Mouse (Mus musculus) kidney, adult 9 months (tissue): ENCODE measurements around the gene Irf7.
A peak's percentile ranks its signal among the peaks of the same experiment; 100 is the strongest.
"Not testable (repeated sequence)": the region's sequence is repeated elsewhere in the genome, so short reads cannot be mapped to it uniquely, and the experiment has no call there.

Source experiments
- DNase-seq: peaks from one replicate; pipeline ENCODE4 v3.0.0; 2022

Irf7 gene

DNA sequence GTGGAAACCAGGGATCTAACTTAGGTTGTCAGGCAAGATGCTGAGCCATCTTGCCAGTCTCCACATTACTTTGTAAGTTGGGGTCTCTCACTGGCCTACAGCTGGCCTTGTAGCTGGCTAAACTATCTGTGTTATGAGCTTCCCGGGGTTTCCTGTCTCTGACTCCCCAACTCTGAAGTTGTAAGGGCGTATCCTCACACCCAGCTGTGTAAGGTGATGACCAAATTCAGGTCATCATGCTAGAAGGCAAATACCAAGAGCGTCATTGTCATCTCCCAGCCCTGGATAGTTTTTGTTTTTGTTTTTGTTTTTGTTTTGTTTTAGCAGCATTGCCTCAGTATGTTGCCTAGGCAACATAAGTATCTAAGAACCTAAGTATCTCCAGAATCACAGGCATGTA, 4.3 kb upstream of the Irf7 start:
- no peak for DNase-seq

DNA sequence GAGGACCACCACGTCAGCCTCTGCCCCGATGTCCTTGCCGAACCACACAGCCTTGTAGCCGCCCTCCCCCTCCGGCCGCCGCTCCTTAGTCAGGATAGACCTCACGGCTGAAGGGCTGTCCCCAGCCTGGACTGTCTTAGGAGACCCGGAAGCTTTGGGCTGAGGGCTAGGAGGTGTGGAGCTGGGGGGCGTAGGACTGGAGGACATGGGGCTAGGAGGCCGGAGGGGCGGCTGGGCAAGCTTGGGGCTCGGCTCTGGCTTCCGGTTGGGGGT, 2.9 kb upstream of the Irf7 start:
- no peak for DNase-seq

DNA sequence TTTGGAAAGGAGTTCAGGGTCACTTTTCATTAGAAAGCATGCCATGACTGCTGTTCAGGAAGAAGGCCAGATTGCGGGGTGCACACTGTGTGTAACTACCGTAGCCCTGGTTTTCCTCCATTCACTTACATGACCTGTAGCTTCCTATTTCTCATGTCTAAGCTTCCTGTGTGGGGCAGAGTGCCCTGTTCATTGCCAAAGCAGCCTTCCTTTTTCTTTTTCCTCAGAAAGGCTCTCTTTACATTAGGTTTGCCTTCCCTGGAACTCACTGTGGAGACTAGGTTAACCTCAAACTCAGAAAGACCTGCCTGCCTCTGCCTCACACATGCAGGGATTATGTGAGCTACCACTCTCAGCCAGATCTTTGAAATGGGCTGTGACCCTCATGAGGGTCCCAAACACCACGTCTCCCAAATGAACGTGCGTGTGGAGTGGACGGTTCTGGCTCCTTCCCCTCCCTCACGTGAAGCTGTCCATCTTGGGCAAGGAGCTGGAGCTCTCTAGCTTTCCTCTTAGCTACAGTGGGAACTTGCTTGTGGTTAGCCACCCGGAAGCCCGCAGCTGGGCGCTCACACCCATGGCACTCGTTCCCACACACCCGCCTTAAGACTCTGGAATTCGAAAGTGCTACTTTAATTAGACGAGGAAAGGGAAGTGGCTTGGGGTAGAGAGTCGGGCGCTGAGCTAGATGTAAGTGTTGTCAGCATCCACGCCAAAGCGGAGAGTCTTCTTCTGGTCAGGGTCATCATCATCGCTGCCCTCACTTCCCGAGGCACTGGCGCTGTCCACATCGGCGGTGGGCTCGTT, 2.4 kb upstream of the Irf7 start:
- DNase-seq: no peak

DNA sequence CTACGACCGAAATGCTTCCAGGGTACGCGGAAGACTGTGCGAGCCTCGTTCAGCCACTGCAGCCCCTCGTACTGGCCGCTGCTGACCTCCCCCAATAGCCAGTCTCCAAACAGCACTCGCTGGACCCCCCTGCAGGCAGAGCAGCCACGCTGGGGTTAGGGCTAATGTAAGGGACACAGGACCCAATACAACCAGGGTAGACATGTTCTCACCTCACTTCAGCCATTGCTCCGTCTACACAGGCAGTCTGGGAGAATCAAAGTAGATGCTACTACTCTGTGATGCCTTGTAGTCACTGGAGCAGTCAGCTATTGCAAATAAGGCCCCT, 906 bp downstream of the Irf7 start:
- DNase-seq: no peak

DNA sequence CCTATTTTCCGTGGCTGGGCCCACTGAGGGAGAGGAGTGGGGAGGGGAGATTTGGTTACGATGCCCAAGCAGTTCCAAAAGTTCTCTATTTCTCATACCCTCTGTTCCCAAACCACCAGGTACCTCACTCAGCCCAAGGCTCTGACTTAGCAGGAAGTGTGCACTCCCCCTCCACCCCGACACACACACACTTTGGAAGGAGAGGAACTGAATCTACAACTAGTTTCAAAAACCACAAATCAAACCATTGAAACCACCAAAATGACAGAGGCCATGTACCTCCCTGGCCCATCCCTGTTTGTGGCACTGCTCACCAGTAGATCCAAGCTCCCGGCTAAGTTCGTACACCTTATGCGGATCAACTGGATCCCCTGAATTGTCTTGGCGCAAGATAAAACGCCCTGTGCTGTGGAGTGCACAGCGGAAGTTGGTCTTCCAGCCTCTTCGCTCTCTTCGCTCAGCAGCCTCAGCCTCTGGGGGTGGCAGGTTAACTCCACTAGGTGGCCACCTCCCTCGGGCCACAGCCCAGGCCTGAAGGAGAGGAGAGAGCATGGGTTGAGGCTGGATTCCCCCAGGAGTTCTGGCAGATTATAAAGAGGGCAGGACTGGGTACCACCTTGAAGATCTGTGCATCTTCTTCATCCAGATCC, 1.4 kb downstream of the Irf7 start:
- peak; percentile 44 for DNase-seq

DNA sequence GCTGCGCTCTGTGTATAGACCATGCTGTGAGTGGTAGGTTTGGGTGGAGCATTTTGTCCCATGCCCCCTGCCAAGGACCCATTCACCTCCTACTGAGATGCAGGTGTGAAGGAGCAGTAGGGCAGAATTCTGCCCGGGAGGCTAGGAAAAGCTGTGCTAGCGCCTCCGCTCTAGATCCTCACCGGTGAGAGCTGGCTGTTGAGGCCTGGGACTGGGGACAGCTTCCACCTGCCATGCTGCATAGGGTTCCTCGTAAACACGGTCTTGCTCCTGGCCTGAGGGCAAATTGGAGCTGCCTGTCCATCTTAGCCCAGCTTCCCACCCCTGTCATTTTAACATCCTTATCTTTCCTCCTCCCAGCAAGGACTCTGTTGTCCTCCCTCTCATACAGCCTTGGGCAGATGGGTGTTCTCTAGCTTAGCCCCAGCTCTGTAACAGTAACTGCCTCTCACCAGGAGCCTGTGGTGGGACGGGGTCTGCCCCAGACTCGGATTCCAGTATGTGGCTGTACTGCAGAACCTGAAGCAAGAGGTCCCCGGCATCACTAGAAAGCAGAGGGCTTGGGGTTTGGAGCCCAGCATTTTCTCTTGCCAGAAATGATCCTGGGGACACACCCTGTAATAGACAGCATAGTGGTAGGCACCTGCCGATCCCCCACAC, 2.1 kb downstream of the Irf7 start:
- DNase-seq: no peak

DNA sequence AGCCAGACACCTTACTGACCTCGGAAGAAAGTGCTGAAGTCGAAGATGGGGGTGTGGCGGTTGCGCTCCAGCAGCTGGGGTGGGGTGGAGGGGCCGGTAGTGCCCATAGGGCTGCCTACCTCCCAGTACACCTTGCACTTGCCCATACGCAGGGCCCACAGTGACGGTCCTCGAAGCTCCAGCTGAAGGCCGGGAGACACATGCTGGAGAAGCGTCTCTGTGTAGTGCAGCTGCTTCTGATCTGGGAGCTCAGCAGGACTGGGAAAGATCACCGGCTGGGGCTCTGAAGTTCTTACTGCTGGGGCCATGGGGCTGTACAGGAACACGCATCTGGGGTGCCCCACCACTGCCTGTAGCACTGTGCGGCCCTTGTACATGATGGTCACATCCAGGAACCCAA, 2.6 kb downstream of the Irf7 start:
- DNase-seq: no peak

DNA sequence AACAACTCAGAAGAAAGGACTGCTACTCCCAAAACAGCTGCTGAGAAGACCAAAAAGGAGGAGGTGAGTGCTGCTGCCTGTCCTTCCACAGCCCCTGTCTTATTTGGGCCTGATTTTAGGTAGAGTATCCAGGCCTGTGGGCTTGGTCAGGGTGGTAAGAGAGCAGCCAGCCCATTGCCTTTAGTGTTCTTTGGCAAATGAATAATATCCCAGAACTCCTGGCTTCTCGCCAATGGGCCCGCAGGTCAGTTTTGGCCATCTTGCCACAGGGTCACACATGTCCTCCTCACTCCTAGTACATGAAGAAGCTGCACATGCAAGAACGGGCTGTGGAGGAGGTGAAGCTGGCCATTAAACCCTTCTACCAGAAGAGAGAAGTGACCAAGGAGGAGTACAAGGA, 4.8 kb downstream of the Irf7 start:
- DNase-seq: no peak

DNA sequence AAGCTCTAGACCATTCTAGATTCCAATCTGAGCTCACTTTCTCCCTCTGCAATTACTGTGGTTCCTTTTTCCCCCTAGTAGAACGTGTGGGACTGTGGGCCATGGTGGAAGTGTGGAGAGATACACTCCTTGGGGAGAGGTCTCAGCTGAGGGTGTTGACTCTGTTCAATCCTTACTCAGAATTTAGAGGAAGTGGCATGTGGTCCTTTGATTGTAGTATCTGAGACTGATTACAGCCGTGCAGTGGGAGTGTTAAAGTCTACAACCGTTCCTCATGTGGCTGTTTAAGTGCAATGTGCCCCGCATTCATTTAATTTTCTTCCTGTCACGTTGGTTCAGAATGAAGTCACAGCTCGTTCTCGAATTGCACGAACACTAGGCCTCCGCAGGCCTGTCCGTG, 10.1 kb downstream of the Irf7 start:
- DNase-seq: no peak

DNA sequence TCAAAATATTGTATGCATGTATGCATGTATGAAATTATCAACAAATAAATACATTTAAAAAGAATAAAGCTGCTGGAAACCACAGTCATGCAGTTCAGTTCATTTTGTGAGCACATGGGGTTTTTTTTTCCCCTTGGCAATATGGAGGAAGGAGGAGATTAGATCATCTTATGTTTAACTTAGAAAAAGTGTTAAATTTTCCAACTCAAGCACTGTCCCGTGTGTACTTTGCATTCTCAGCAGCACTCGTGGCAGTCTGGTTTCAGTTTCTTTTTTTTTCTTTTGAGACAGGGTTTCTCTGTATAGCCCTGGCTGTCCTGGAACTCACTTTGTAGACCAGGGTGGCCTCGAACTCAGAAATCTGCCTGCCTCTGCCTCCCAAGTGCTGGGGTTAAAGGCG, 15.8 kb downstream of the Irf7 start:
- DNase-seq: not testable (repeated sequence)

DNA sequence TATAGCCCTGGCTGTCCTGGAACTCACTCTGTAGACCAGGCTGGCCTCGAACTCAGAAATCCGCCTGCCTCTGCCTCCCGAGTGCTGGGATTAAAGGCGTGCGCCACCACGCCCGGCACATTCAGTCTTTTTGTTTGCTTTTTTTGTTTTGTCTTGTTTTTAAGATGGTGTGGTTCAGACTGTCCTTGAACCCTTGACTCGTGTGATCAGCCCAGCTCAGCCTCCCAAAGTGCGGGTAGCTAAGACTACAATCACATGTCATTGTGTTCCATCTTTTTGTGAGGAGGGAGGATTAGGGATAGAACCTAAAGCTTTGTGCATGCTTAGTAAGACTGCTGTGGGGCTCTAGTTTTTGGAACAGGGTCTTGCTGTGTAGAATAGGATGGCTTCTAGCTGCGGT, 34.7 kb downstream of the Irf7 start:
- DNase-seq: no peak

DNA sequence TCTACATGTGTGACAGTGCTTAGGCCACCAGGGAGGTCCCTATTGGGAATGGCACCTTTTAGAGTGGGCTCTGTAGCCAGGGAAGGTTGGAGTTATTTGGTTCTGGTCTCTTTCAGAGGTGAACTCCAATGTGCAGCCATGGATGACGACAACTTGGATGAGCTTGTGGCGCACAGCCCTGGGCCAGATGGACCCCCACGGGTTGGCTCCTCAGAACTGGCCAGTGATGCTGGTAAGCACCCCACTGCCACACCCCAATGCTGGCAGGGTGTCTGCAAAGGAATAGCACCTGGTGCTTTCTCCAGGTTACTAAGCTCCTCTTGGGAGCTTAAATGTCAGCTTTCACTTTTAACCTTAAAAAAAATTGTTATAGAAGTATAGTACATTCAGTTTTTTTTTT, 35.2 kb downstream of the Irf7 start:
- DNase-seq: no peak

DNA sequence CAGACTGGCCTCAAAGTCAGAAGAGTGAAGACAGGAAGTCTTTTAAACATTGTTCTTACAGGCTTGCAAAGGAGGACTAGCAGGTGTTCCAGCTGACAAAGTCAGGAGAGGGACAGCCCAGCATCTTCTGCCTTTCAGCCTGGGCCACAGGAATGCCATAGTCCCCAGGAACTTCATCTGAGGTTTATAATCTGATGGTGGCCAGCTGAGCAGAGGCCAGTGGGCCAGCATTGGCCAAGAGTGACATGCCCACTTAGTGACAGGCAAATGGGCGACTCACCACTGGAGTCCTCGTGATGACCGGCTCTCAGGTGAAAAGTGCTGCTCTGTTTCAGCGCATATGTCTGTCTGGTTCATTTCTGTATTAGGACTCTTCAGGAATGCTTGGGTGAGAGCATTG, 35.7 kb downstream of the Irf7 start:
- DNase-seq: no peak

DNA sequence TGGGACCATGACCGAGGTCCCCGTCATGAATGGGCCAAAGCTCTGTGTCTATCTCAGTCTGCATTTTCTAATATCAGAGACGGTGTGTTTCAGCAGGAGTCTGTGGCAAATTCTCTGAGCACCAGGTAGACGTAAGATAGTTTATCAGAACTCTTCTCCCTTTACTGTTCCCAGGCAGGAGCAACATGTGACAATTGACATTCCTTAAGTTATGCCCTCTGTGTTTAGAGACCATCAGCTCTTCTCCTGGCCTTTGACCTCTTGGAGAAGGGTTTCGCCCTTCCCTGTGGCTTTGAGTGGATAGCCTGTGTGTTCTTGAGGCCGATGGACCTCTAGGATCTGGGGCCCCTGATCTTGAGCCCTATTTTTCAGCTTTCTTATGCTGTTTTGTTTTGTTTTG, 36.6 kb downstream of the Irf7 start:
- no peak for DNase-seq

DNA sequence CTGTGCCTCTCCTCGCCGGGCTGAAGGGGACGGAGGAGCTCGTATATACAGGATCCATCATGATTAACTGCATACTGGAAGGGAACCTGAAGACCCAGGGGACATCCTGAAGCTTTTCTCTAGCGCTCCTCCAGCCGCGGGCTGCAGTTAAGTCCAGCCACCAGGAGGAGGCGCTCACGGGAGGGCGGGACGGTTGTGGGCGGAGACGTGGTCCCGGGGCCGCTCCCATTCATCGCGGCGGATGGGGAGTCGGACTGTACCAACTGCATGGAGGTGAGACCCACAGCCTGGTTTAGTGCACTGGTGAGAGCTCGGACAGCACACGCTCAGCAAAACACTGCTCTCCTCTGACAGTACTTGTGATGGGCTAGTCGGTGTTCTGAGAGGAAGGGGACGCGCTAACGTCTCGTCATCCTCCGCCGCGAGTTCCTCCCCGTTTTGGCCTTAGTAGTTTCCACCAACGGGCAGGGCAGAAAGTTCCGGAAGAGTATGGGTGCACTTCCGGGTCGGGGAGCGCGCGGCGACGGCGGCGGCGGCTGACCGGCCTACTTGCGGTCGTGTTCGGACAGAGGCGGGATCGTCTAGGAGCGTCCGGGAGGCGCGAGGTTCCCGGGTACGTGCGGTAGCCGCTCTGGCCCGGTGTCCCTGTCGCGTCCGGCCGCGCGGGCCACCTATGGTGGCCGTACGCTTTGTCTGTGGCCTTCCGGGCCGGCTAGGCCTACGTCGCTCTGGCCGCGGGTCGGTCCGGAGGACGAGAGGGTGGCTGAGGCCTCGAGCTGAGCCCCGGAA, 37.8 kb downstream of the Irf7 start, which contains the start of gene Phrf1:
Gene Phrf1, plus strand, starts transcription at position 506 of the 789 bp plus-strand sequence.
- peak; percentile 90 for DNase-seq

DNA sequence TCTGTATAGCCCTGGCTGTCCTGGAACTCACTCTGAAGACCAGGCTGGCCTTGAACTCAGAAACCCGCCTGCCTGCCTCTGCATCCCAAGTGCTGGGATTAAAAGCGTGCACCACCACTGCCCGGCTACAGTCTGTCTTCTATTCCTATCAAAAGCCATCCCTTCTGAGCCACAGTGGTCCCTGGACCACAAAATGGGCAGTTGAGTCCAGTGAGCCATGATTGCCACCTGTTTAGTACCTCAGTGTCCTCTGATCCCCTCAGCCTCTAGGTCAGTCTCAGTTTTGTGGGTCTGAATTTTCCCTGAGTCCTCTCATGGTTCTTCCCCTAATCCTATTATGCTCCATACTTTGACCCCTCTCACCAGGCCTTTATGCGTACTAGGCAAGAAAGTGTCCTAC, 38.5 kb downstream of the Irf7 start:
- no peak for DNase-seq

DNA sequence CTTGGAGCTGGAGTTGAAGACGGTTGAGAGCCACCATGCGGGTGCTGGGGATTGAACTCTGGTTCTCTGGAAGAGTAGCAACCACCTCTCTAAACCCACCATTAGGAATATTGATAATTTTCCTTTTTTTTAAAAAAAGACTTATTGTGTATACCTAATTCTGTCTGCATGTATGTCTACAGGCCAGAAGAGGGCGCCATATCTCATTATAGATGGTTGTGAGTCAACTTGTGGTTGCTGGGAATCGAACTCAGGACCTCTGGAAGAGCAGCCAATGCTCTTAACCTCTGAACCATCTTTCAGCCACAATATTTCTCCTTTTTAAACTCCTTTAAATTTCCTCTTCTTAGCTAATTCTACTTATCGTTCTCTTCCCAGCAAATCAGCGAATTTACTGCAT, 39.7 kb downstream of the Irf7 start:
- DNase-seq: no peak

DNA sequence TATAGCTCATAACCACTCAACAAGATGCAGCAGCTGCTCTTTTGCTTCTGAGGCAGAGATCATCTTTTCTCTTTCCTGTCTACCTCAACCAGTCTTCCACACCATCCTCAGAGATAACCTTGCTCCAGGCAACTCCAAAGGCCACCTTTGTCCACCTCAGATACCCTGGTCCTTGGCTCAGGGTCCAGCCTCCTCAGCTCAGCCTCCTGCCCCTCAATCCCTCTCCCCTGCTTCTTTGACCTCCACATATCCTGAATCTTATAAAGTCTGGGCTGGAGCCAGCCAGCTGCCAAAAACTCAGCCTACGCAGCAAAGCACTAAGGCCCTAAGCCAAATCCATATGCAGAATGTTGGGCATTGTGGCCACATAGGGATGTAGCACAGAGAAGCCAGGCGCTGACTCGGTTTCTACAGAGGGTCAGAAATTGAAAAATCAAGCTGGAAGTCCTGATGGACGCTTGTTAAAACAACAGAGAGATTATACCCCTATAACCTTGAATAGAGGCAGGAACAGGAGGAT, 43.5 kb downstream of the Irf7 start:
- DNase-seq: no peak

DNA sequence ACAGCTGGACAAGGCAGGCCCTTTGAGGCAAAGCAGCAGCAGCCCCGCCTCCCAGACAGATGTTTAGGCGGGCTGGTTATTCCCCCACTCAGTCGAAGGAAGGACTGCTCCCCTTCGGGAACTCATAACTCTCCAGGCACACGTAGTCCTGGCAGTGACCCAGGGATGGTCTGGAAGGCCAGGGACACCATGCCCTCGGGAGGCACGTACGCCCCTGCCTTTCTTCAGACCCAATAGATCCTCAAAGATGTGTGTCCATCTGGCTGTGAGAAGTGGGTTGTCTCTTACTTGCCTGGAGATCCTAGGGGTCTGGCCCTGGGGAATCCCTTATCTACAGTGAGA, 44.2 kb downstream of the Irf7 start:
- DNase-seq: no peak

DNA sequence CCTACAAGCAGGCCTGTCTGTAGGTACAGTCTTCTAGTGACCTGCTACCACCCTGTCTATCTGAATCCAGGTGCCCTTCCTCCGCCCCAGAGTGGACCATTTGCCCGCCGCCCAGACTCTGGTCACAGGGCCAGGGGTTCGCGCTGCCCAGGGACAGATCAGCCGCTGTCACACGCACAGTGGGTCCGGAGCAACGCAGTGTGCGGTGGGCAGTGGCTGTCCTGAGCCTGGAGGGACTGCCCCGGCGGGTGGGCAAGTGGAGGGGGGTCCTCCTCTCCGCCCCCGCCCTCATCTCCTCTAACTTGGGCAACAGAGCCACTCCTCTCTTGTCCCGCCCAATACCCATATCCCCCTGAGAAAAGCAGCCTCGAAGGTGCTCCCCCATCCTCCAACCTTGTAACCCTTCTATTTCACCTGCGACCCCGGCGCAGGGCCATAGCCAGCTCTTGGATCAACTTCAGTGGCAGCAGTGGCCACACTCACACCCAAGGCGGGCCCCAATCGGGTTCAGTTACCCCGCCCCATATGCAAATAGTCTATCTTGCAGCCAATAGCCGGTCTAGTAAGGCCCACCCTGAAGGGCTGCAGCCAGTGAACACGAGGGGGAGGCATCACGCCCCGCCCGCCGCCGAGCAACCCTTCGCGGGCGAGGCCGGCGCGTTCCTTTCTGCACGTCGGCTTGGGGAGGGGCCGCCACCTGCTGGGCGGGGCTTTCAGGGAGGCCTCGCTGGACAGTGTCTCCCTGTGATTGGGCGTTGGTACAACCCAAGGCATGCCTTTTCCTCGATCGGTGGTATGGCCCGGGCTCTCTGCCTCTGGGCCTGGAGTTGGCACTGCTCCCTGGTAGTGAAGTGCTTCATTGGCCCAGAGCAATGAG, 44.8 kb downstream of the Irf7 start:
- peak; percentile 99 for DNase-seq

DNA sequence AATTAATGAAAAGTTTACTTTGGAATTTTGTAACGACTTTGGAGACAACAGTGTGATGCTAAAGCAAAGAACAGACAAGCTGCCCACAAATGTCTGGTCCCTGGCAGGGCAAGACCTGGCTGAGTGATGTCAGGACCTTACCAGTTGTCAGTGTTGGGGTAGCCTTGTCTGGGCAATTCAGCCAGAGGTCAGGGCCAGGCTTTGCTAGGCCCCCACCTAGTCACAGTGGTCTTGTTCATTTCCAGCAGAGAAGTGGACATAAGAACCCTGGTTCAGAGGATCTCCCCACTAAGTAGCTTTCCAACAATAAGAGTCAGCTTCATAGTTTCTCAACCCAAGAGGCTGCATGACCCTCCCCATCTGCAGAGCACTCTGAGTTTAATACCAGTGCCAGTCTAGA, 45.9 kb downstream of the Irf7 start:
- no peak for DNase-seq

DNA sequence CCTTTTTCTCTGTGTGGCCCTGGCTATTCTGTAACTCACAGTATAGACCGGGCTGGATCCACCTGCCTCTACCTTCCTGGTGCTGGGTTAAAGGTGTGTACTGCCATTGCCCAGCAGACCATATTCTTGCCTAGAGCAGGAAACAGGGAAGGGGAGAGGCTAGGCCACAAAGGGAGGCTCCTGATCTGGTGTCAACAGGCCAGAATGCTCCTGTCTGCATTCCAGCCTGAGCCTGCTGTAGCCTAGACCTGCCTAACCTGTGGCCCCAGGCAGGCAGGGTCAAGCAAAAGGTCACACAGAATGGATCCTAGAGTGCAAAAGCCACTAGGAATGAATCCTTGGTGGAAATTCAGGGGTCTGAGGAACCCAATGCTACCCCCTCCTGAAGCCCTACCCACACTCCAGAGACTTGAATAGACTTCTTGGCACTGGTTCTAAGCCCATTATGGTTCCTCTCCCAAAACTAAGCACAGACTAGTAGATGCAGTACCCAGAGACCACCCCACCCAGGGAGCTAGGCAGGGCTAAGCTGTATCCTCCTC, 46.7 kb downstream of the Irf7 start:
- no peak for DNase-seq
